Mouse (Mus musculus): ENCODE data around the gene Tial1. TPM values are rescaled to one million over a fixed set of nuclear protein-coding genes. Genes with fewer than 3 reads are reported as not detected.

Tial1 gene
- polyA plus RNA-seq, 1 experiment from 2014 or later = 37.1 TPM

DNA sequence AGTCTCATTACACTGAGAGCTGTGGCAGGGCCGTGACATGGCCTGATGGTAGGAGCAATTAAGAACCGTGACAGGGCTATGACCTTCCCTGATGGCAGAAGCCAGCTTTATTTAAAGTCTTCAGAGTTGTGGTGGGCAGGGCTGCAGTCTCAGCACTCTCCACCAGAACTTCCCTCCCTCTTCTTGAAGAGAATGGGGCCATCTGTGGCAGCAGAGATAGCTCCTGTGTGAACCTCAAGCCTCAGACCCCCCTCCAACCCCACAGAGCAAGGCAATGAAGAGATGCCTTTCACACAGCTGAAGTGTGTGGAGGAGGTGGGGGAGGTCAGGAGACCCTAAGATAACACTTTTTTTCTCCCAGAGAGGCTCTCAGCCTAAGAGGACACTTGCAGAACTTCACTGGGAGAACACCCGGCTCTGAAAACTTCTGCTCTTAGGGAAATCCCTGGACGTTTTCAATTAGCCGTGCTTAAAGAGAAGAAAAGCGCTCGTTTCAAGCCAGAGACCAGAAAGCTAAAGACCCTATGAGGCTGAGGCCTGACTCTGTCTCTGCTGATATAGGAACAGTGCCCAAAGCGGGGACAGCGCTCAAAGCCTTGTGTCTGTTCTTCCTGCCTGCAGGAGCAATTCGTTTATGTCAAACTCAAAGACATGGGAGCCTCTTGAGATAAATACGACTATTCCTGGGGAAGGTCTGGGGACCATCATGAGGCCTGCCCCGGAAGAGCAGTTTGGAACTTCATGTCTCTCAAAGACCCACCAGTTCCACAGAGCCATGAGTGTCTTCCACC, 70.1 kb downstream of the Tial1 start:
- Histone ChIP-seq H3K4me2 (replicated peaks) (no peak overlapping the region), H3K9ac (no peak overlapping the region), H3K27me3 (ENCODE audit: control insufficient read depth, insufficient read depth, low read length) (no peaks in the 10 kb centered on the region), H3K4me3 (replicated peaks; ENCODE audit: low read length) (no peak overlapping the region), H3K36me3 (replicated peaks; ENCODE audit: control insufficient read depth, insufficient read depth) (no peaks in the 10 kb centered on the region), H3K9me3 (ENCODE audit: control insufficient read depth, low read length) (no peaks in the 10 kb centered on the region), H3K4me1 (replicated peaks; ENCODE audit: control insufficient read depth, insufficient read depth, low read length) (no peaks in the 10 kb centered on the region), H3K27ac (no peak overlapping the region)
- DNase-seq (ENCODE audit: low spot score) (no peak), ATAC-seq (ENCODE audit: low FRiP score) (no peak)
- WGBS = 48% methylated on average over 12 of the region's 12 CpGs

Small RNAs within 50 kb of the gene (microRNA-seq; reads per million reads assigned to microRNA genes)
- gene Gm24365 = not detected

Other genes starting within 250 kb of the Tial1 start
- 9.1 and 10.7 TPM in 2 replicates for gene Armc5, start 224.4 kb downstream of the Tial1 start, polyA plus RNA-seq (2014; fragmentation: Nextera tagmentation; extraction: Ambion mirVana)
- gene 9130023H24Rik, start 223.7 kb downstream of the Tial1 start, polyA plus RNA-seq (2014; fragmentation: Nextera tagmentation; extraction: Ambion mirVana) = 7.4 and 8.7 TPM in 2 replicates
- gene Tgfb1i1, start 214.9 kb downstream of the Tial1 start, polyA plus RNA-seq (2014; fragmentation: Nextera tagmentation; extraction: Ambion mirVana) = 23.5 and 27.8 TPM in 2 replicates
- gene Slc5a2, start 196.1 kb downstream of the Tial1 start, polyA plus RNA-seq (2014; fragmentation: Nextera tagmentation; extraction: Ambion mirVana) = 0.23 TPM in 1 of 2 replicates, not detected in the other
- 23.6 and 23.9 TPM in 2 replicates for gene BC017158, start 163.5 kb downstream of the Tial1 start, polyA plus RNA-seq (2014; fragmentation: Nextera tagmentation; extraction: Ambion mirVana)
- 56.7 and 56.9 TPM in 2 replicates for gene Rgs10, start 43.0 kb downstream of the Tial1 start, polyA plus RNA-seq (2014; fragmentation: Nextera tagmentation; extraction: Ambion mirVana)
- gene Bag3, start 61.9 kb upstream of the Tial1 start, polyA plus RNA-seq (2014; fragmentation: Nextera tagmentation; extraction: Ambion mirVana) = 2.9 and 3.4 TPM in 2 replicates
- 418 and 450 TPM in 2 replicates for gene Inpp5f, start 149.6 kb upstream of the Tial1 start, polyA plus RNA-seq (2014; fragmentation: Nextera tagmentation; extraction: Ambion mirVana)

Measured in hindbrain, embryonic 14.5 days (tissue).